Mouse (Mus musculus) cerebellum, postnatal 14 days (tissue): ENCODE data around the gene A130010J15Rik.

Experiments
- DNase-seq, 2 experiments: peaks; one replicate each; pipeline ENCODE4 v3.0.0; 2021; ENCODE audit warnings: mixed read lengths in 2 of 2

The A130010J15Rik gene

GRCm38 (mm10) chr1:193201383-193201778 is 33.5 kb downstream of the A130010J15Rik start, which contains the start of gene Traf3ip3:
Traf3ip3 (minus strand) TSS chr1:193201703.
- DNase-seq: no peak

DNA sequence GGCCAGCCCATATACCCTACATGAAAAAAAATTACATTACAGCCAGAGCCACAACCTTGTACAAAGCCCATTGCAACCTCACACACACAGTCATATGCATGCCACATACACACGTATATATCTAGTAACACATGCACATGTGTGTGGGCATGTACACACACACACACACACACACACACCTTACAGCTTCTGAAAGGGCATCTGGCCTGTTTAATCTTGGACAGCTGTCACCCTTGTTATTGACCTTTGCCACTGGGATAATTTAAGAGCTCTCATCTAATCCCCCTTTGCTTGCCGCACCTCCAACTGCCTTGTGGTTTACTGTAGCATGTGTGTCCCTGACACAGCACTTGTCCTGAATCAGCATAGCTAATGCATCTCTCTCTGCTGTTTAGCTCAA is 36.0 kb downstream of the A130010J15Rik start:
- no peak for DNase-seq

- DNase-seq: no peak
Measured at GRCm38 (mm10) chr1:193205431-193205830, 37.6 kb downstream of the A130010J15Rik start.

DNA sequence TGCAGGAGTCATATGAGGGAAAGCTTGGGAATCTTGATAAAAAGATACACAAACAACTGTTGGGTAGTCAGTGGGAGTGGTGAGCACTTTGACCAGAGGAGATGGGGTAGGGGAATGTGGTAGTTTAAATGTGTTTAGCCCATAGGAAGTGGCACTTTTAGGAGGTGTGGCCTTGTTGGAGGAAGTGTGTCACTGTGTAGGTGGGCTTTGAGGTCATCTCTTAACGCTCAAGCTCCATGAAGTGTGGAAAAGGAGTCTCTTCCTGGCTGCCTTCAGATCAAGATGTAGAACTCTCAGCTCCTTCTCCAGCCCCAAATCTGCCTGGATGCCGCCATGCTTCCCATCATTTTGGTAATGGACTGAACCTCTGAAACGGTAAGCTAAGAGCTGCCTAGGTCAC is 39.7 kb downstream of the A130010J15Rik start, which contains the start of gene Lamb3:
TSS of gene Lamb3 (plus strand) at position 197 of the 400 bp plus-strand sequence.
- no peak for DNase-seq

- peak; percentile 69 to 79 for DNase-seq
Measured at GRCm38 (mm10) chr1:193208178-193208577, 40.3 kb downstream of the A130010J15Rik start.

DNA sequence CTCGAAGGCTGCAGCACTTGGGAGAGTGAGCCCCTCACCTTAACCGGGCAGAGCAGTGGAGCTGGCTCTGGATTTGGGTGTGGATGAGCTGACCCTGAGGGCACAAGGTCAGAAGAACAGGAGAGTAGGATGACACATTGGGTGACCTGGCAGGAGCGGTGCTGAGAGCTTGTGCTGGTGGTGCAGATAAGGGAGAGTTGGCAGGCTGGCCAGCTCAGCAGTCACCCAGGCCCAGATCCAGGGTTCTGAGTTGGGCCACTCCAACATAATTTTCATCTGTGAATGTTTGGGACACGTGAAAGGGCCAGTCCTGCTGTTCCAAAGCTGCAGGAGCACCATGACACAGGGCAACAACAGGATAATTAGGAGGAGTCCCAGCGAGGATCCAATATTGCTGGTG is 43.5 kb downstream of the A130010J15Rik start:
- DNase-seq: no peak

GRCm38 (mm10) chr1:193214053-193214452 is 46.2 kb downstream of the A130010J15Rik start:
- DNase-seq: no peak

- DNase-seq: no peak
Measured at GRCm38 (mm10) chr1:193216000-193216399, 48.2 kb downstream of the A130010J15Rik start.

GRCm38 (mm10) chr1:193220408-193220807 is 52.6 kb downstream of the A130010J15Rik start:
- DNase-seq: no peak

GRCm38 (mm10) chr1:193225531-193225930 is 57.7 kb downstream of the A130010J15Rik start:
- DNase-seq: no peak

DNA sequence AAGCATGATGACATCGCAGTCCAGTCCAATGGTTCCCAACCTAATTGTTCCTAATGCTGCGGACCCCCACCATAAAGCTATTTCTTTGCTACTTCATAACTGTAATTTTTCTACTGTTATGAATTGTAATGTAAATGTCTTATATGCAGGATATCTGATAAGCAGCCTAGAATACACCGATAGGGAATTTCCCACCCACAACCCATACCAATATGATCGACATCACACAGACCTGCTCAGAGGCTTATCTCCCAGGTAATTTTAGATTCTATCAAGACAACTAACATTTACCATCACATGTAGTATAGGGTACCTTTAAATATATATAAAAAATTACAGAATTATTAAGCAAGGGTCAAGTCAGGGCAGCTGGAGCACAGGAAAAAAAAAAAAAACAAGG is 58.3 kb downstream of the A130010J15Rik start:
- DNase-seq: no peak

- DNase-seq: no peak
Measured at GRCm38 (mm10) chr1:193226724-193227522, 59.1 kb downstream of the A130010J15Rik start.
